Mouse (Mus musculus): ENCODE data around the gene Slc7a8.

Slc7a8 gene

DNA sequence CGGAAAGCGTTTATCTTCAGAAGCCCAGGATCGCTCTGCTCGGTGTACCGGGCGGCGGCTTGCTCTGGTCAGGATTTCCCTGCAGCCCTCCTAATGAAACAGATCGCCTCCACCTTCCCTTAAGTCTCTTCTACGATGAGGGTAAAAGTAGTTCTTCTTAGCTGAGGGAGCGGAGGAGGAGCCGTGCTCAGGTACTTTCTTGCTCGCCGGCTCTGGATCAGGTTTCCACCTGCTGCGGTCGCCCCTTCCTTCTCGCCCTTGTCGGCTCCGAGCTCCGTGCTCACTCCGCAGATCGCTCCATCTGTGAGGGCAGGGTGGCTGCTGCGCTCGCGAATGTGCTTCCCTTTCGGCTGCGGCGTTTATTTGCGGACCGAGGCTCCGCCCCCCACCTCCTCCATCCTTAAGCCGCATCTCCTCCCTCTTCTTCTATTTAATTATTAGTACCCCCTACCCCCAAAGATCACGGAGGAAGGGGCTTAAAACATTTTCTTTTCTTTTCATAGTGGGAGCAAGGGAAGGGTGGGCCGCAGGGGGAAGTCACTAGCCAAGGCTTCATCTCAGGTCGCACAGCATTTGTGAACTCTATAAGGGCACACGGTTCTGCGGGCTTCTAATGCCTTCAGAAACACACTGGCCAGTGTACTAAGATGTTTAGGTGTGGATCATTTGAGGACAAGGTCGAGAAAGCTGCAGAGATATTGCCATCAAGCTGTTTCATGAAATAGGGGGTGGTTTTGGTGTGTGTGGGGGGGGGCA lies at the start of gene Slc7a8:
TSS of gene Slc7a8 (minus strand) at position 337 of the 756 bp plus-strand sequence.
- no peak for DNase-seq (ENCODE audit: low spot score)

DNA sequence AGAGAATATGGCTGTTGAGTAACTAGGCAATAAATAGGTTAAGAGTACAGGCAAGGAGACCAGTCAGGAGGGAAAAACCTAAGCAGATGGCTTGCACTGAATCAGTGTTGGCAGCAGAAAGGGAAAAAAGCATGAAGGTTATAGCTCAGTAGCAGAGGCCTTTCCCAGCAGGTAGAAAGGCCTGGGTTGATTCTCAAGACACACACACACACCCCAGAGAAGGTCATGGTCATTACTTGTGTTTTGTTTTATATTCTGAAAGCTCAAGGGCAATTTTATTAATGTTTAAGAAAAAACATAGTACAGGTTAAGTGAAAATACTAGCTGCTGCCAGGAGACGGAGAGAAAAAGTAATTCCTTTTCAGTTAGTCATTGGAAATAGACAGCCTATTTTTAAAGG lies 42.0 kb upstream of the Slc7a8 start:
- DNase-seq (ENCODE audit: low spot score), result no peak

DNA sequence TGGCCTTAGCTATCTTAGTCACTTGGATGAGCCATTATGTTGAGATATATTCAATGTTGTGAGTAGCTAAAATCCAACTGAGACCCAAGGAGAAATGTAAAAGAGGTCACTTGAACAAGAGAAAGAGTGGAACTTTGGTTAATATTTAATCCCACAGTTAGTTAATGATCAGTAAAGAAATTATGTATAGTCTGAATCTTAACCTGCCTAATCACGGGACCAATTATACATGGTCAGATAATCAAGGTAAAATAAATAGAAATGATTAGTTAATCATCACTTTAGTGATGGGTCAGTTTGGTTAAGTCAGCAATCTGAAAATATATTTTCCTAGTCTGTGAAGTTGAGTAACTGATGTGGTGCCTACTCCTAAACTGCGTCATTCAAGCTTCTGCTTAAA lies 40.6 kb upstream of the Slc7a8 start:
- DNase-seq (ENCODE audit: low spot score), result no peak

DNA sequence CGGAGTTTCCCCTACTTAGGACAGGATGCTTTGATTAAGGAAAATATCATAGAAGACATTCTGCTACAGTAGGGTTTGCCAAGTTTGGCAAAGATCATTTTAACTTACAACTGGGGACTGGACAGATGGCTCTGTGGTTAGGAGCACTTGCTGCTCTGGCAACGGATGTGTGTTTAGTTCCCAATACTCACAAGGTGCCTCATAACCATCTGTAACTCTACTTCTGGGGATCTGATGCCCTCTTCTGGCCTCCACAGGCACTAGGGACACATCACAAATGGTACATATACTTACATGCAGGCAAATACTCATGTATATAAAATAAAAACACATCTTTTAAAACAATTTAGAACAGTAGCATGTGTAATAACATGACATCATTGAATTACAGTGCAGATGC lies 36.0 kb upstream of the Slc7a8 start:
- no peak for DNase-seq (ENCODE audit: low spot score)

DNA sequence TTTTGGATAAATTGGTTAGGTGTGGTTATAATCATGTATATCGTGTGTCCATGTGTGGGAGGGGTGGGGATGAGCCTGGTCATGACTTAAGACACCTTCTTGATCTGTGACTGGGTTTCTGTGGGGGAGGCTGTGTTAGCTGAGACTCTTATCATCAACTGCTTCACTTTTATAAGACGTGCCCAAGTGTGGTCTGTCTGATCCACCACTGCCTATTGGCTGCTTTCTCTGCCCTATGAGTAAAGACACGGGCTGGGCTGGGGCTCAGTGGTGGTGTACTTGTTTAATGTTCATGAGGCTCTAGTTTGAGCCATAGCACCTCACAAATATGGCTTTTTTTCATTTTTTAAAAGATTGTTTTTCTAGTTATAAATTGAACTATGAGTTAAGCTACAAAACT lies 34.0 kb upstream of the Slc7a8 start:
- DNase-seq (ENCODE audit: low spot score), result no peak

DNA sequence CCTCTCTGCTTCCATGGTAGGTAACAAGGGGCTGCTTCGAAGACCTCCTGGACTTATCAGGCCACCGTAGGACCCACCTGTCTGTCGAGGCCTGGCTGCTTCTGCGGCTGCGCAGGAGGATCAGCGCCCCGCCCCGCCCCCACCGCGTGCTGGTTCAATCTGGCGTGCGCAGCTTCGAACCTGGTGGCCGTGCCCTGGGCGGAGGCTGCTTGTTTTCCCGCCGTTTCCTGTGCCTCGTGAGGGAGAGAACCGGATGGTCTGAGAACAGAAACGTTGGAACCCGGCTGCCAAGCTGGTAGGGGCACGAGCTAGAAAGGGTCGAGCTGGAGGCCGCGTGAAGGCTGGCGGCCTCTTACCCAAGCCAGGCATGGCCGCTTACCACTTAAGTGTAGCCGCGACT lies 32.2 kb upstream of the Slc7a8 start, which contains the start of gene Rnf212b:
TSS of gene Rnf212b (plus strand) at position 151 of the 400 bp plus-strand sequence.
- no peak for DNase-seq (ENCODE audit: low spot score)

DNA sequence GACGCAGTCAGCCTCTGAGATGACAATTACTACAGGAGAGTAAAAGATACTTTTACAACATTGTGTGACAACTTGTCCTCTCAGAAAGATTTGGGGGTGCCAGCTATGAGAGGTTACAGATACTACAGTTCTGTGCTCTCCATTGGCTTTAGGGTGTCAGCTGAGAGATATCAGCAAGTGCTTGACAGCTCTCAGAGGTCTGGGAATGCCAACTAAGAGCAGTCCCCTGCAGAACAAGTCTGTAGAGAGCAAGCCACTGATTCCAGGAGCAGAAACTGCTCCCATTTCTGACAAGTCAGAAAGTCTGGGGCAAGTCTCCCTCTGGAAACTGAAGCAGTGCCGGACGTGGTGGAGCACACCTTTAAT lies 27.9 kb upstream of the Slc7a8 start:
- DNase-seq (ENCODE audit: low spot score), result no peak

DNA sequence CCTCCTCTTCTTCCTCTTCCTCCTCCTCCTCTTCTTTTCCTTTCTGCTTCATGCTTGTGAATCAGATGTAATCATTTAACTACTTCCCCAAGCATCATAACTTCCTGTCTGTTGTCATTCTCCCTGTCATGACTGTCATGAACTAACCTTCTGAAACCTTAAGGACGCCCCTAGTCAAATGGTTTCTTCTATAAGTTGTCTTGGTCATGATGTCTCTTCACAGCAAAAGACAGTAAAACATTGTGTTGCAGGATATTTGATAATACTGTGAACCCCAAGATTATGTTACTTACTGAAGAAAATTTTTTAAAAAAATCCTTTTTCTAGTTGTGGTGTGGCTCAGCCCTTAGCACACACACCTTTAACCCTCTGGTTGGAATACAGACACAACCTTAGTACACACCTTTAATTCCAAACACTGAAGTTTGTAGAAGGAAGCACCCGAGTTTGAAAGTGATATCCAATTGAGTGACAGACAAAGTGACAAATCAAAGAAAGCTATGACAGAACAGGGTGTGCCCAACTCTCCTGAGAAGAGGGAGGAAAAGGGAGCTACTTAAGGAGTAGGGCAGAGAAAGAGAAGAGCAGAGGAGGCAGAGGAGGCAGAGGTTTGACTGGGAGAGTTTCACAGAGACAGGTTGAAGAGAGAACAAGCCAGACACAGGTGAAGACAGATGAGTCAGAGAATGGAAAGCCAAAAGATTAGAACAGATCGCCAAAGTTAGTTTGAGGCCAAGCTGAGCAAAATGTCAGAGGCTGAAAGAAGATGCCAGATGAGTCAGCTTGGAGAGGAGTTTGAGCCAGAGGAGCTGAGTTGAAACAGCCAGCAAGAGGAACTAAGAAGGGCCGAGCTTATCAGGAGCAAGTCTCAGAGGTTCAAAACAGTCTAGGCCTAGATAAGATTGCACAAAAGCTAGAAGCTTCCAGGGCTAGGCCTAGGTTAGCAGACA lies 27.2 kb upstream of the Slc7a8 start:
- no peak for DNase-seq (ENCODE audit: low spot score)

DNA sequence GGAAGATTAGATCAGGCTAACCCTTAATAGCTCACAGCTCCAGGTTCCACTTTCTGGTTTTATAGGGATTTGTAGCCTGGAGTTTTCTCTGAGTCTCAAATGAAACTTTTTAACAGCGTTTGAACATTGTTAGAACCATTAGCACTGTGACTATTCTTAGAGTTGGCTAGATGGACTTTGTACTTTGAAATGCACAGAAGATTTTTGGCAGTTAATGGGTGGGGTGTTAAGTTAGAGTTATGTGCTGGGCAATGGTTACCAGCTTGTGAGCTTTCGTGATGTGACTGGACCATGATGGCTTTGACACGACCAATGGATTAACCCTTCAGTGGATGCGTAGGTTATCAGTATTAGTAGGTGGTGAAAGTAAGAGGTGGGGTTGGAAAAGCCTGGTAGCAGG lies 24.4 kb upstream of the Slc7a8 start:
- no peak for DNase-seq (ENCODE audit: low spot score)

DNA sequence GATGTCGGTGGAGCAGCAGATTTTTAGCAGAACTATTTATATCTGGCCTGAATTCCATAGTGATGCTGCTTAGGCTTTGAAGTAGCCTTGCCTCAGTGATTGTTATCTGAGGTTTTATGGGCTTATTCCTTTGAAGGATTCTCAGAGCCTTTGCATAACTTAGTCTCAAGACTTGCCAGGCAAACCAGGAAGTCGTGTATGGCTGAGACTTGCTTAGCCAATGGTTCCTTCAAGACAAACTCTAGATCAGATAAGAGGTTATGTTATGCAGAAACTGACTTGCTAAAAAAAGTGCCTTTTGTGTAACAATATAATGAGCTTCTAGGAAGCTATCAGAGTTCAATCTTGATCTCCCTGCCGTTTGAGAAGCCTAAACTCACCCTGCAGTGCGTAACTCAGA lies 20.7 kb upstream of the Slc7a8 start:
- no peak for DNase-seq (ENCODE audit: low spot score)

DNA sequence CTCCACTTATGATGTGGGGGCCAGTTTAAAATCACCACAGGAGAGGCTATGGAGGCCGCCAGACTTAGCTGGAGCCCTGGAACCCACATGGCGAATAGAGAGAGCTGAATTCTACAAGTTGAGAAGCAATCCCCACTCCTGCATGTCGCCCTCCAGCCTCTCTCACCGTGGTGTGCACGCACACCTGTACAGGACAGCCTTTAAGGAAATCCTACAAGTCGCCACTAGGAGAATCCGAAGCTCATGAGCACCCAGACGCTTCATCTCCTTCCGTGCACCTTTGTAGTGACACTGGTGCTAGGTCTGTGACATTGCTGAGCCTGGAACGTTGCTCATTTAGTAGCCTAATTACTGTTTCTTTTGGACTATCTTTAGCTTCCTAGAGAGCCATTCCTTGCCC lies 17.9 kb upstream of the Slc7a8 start:
- DNase-seq (ENCODE audit: low spot score), result no peak

DNA sequence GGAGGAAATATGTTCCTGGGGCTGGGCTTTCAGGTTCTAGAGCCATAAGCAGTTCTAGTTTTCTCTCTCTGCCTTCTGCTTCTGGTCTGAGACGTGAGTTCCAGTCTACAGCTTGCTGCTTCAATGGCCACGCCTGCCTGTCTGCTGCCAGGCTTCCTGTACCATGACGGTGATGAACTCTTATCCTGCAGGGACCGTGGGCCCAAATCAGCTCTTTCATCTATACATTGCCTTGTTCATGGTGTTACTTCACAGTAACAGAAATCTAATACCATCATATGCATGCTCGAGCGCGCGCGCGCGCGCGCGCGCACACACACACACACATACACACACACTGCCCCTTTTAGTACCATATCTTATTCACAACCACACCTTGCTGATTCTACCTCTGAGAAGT lies 15.0 kb upstream of the Slc7a8 start:
- no peak for DNase-seq (ENCODE audit: low spot score)

DNA sequence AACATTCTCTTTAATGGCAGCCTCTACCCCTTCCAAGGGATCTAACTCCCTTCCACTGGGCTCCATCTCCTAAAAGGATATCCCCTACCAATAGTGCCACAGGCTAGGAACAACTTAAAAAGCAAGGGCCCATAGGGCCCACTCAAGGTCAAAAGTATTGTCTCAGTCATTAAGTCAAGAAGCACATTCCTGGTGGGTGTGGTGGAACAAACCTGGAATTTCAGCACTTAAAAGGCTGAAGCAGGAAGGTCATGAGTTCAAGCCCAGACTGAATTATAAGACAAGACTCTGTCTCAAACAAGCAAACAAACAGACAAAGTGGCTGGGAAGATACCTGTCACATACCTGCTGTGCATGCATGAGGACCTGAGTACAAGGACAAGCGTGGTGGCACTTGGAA lies 14.2 kb upstream of the Slc7a8 start:
- DNase-seq (ENCODE audit: low spot score), result no peak

DNA sequence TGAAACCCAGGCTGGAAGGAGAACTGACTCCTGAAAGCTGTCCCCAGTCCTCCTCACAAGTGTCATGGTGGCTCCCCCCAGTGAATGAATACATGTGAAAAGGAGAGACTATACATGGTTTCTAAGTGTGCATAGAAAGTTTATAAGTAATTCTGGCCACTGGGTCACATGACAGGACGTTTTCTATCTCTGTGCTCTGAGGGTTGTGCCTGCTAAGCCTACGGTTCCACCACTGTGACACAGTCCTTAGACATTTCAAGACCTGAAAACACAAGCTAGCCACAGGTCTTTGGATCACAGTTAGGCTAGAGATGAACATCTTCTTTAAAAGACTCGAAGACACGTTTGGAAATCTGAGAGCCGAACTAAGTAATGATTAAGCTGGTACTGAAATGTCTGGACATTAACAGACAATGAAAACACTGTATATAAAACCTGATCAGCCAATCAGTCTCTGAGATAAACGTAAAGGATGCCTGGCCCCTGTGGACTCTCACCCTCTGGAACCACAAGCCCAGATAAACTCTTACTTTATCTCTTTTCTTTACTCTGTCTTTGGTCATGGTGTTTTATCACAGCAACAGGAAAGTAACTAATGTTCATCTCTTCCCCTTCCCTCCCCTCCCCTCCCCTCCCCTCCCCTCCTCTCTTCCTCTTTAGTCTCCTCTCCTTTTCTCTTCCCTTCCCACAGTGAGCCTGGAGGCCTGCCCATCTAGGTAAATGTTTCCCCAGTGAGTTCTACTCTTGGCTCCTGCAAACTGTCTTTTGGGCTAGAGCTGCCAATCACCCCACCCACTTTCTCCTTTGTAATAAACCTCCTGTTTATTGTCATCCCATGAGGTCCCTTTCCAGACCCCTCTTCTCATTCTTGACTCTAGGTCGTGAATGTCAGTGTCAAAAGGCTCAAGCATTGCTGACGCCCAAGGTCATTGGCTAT lies 12.4 kb upstream of the Slc7a8 start:
- no peak for DNase-seq (ENCODE audit: low spot score)

DNA sequence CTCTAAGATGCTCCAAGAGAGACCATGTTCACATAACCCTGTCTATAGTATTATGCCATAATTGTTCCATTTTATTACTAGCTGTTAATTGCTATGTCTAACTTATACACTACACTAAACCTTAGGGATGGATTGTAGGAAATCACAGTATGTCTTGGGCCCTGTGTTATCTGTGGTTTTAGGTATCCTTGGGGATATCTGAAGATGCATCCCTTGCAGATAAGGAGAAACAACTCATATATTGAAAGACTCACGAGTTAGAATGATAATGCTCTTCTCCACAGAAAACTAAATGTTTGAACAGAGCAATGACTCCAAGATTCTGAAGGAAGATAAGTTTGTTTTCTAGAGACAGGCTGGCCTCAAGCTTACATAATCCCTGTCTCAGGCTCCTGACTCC lies 11.6 kb upstream of the Slc7a8 start:
- no peak for DNase-seq (ENCODE audit: low spot score)

DNA sequence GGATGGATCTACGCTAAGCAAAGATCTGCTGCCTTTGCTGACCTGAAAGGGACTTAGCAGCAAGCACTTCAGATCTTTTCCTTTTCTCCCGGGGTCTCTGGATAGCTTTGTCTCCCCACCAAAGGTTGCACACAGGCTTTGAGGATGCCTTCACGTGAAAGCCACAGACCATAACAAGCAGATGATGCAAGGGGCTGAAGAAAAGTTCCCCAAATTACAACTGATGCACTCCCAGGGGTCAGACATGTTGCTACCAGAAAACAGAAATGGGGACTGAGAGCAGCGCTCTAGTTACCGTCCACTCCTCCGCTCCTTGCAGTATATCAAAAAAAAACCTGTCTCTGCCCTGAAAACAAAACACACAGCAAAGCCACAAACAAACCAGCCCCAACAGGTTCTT lies 10.4 kb upstream of the Slc7a8 start:
- DNase-seq (ENCODE audit: low spot score), result no peak

DNA sequence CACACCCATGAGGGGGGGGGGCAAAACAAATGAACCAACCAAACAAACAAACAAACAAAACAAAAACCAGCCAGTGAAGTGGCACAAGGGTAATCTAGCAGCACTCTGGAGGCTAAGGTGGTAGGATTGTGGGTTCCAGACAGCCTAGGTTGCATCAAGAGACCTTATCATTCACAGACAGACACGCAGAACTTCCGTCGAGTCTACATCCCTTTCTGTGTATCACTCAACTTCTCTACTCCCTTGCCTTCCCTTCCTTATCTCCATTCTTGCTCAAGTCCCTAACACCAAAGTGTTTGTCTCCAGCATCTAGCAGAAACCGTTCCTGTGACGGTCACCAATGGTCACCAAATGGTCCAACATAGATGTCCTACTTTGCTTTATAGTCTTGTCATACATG lies 6.5 kb upstream of the Slc7a8 start:
- no peak for DNase-seq (ENCODE audit: low spot score)

DNA sequence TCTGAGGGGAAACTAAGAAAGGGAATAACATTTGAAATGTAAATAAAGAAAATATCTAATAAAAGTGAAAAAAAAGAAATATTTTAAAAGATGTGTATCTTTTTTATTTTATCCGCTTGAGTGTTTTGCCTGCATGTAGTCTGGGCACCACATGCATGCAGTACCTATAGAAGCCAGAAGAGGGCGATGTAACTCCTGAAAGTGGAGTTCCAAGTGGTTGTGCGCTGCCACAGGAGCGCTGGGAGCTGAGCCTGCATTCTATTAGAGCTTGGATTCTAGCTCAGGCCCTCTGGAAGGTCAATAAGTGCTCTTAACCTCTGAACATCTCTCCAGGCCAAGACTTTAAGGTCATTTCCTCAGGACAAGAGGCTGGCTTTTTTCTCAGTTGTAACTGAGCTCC lies 5.5 kb upstream of the Slc7a8 start:
- DNase-seq (ENCODE audit: low spot score), result no peak

DNA sequence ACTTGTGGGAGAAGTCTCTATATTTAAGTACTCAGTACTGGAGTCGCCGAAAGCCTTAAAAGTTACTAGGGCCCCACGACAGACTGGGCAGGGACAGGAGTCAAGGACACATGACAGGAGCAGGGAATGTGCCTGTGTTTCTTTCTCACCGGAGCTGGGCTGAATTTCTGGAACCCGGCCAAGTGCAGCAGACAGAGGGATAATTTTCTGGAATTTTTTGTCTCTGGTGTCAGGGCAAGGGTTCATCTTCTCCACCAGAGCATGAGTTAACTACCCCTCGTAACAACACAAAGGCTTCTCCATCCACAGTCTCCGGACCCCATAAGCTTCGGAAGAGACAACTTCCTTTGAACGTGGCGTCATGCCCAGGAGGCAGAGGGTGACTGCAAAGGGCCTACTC lies 4.7 kb upstream of the Slc7a8 start:
- DNase-seq (ENCODE audit: low spot score), result no peak

DNA sequence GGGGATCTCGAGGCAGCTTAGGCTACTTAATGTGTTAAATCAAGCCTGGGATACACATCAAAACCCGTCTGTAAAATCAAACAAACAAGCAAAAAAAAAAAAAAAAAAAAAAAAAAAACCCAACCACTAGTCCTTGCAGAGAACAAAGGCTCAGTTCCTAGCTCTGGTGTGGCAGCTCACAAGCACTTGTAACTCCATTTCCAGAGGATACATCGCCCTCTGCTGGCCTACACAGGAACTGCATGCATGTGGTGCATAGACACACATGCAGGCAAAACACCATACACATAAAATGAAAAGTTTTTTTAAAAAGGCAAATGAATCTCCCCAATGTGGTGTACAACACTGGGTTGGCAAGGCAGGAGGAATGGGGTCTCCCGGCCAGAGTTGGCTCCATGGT lies 4.2 kb upstream of the Slc7a8 start:
- peak; percentile 59 for DNase-seq (ENCODE audit: low spot score)

DNA sequence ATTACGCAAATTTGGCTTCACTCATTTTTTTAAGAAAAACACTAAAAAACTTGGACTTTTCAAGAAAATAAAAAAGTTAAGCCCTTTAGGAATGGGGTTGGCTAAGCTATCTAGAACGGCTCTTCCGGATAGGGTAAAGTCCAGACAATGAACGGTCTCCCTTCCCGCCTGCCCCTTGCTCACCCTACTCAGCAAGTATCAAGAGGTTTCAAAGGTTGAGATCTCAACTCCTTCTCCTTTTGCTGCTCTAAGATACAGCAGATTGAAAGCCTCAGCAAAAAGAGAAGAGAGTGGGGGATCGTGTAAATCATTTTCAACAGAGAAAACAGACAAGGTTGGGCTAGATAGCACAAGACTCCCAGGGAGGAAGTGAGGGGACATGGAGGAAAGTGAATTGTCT lies 1.2 kb upstream of the Slc7a8 start:
- DNase-seq (ENCODE audit: low spot score), result no peak
